Mouse (Mus musculus) retina, postnatal 1 day (tissue): ENCODE measurements around the gene Thra.

Experiments
- DNase-seq: peaks from one replicate; pipeline ENCODE4 v3.0.0-alpha.2; 2012

Gene Thra

GRCm38 (mm10) chr11:98740393-98741050 is at the start of gene Thra:
Gene Thra (plus strand): TSS chr11:98740638.
- DNase-seq = peak; percentile 92

DNA sequence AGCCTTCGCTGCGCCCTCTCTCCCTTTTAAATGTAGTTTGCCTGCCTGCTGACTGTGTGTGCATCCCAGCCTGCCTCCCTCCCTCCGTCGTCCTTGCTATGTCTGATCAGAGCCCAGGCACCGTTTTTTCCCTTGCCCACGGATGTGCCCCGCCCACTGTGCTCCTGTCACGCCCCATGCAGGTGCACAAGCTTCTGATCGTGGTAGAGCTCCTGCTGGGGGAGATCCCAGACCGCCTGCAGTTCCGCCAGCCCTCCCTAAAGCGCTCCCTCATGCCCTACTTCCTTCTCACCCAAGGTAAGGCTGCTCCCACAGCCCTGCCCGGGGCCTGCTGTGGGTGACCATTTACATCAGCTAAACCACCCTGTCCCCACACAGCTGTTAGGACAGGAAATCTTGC is 47.2 kb upstream of the Thra start:
- no peak for DNase-seq

GRCm38 (mm10) chr11:98693746-98694145 is 46.7 kb upstream of the Thra start:
- DNase-seq = no peak

- peak; percentile 25 for DNase-seq
These were observed 46.1 kb upstream of the Thra start for GRCm38 (mm10) chr11:98694301-98694700.

DNA sequence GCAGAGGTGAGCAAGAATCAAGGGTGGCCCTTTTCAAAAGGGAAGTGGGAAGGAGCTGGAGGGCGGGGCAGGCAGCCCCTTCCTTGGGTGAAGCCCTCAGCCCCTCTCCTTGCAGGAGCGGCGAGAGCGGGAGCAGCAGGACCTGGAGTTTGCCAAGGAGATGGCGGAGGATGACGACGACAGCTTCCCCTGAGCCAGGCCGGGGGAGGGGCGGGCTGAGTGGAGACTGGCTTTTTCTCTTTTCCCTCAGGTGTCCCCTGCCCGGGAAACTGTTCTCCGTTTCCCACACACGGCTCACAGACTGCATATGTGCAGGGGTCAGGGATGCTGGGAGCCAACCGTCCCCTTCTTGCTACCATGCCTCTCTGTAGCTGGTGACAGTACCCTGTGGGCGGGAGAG is 45.0 kb upstream of the Thra start:
- no peak for DNase-seq

DNA sequence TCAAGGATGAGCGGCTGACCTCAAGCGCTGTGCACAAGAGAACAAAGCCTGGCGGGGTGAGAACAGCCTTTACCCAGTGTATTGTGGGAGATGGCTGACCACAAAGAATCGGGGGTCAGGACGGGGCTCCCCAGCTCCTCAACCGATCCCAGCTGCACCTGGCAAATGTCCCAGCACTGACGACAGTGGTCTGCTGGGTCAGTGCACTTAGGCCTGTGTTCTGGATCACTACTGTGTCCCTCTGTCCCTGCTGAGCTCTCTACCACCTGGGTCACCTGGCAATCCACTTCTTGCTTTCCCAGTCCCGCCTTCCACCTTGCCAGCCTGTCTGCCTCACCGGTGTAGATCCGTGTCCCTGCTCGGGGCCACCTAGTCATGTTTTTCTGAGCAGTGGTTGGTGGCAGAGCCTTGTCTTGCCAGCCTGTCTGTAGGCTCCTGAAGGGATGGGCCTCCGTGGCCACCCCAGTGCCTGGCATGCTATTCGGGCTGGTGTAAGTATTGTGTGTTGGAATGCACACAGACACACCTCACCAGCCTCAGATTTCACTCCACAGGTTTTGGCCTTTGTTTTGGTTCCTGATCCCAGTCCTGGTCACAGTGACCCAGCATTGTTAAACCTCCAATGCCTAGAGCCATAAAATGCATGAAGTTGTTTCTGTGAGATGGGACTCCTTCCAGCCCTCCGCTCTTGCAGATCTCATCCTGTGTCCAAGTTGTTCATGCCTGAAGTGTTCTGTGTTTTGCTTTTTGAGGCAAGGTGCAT is 43.8 kb upstream of the Thra start:
- DNase-seq = no peak

GRCm38 (mm10) chr11:98697225-98697624 is 43.2 kb upstream of the Thra start:
- no peak for DNase-seq

- no peak for DNase-seq
These were observed 41.4 kb upstream of the Thra start for GRCm38 (mm10) chr11:98698849-98699640.

- DNase-seq = peak; percentile 73
These were observed 40.5 kb upstream of the Thra start for GRCm38 (mm10) chr11:98699911-98700310.

- DNase-seq = no peak
These were observed 39.2 kb upstream of the Thra start, which contains the start of gene Csf3 for GRCm38 (mm10) chr11:98701213-98701670. Gene Csf3 (plus strand): TSS chr11:98701263.

DNA sequence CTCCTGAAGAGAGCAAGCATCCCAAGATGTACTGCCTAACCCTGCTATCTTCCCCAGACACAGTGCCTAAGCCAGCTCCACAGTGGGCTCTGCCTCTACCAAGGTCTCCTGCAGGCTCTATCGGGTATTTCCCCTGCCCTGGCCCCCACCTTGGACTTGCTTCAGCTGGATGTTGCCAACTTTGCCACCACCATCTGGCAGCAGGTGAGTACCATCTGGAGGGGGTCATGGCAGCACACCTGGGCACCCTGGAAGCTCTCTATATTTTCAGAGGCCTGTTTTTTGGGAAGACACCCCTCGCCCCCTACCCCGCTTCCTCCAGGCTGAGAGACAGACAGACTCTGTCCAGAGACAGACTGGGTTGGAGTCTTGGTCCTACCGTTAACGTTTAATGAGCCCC is 38.1 kb upstream of the Thra start:
- DNase-seq = no peak

DNA sequence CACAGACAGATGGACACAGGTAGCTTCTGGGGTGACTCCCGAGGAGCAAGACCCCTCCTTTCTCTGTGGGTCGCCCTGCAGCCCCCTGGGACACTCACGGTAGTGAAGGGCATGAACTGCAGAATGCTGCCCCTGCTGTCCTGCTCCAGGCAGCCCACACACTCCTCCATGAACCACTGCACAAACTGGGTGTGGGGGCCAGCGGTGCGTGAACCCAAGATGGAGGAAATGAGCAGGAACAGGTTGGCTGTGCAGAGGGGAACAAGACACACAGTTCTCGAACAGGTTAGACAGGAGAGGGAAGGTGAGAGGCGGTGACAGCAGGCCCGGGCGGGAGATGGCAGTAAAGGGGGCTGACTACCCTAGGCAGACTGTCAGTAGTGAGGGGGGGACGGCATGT is 35.4 kb upstream of the Thra start:
- no peak for DNase-seq

- no peak for DNase-seq
These were observed 32.8 kb upstream of the Thra start for GRCm38 (mm10) chr11:98707401-98708281.

- no peak for DNase-seq
These were observed 32.0 kb upstream of the Thra start for GRCm38 (mm10) chr11:98708282-98708956.

GRCm38 (mm10) chr11:98709001-98709741 is 31.3 kb upstream of the Thra start:
- no peak for DNase-seq

DNA sequence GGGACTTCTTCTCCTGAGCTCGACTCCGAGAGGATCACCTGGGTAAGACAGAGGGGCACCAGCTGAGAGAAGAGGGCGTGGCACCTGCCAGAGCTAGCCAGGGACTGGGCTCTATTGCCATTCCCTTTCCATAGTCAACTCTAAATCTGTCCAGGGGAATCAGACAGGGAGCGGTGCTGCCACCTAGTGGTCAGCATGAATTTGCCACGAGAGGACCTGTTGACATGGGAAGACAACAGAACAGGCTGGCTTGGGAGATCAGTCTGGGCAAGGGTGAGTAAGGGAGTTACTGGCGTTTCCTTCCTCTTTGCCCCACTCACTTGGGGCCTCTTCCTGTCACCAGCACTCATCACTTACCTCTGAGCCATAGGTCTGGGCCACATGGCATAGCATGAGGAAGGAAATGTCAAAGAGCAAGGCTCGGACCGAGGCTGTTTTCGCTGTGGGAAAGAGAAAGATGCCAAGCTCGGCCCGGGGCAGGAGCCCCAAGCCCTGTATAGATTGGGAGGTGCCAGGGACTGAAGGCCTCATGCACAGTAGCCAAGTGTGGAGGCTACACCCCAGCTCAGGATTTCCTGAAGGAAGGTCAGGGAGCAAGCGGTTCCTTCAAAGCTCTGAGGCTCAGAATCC is 29.9 kb upstream of the Thra start:
- DNase-seq = peak; percentile 90

DNA sequence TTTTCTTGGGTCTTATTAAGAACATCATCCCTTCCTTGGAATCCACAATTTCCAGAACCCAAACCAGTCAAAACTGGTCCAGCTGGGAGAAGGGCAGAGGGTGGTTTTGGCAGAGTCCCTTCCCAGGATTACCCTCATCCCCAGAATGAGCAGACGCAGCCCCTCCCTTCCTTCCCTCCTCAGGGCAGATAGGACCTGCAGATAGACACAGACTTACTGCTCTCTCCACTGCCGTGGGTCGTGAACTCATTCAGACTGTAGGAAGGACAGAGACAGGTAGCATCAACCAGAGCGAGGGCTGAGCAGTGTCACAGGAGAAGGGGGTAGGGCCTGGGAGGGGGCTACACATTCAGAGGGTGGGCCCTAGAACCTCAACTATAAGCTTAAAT is 29.4 kb upstream of the Thra start:
- DNase-seq = no peak

GRCm38 (mm10) chr11:98712009-98712408 is 28.4 kb upstream of the Thra start:
- DNase-seq = peak; percentile 61

DNA sequence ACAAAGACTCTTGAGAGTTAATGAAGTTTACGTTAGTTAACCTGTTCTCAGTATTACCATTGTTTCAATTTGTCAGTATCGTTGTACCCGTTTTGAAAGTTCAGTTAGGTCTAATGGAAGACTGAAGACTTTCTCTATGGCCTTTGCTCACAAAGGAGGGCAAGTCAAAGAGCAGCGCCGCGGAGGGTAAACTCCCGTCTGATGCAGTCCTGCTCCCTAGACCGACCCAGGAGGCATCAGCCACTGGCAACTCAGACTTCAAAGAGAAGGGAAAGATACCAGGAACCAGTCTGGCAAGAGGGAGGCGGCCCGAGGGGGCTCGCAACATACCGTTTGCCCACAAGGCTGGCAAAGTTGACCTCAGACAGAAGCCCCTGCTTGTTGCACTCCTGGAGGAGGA is 26.7 kb upstream of the Thra start:
- DNase-seq = no peak

GRCm38 (mm10) chr11:98715946-98716345 is 24.5 kb upstream of the Thra start:
- no peak for DNase-seq

DNA sequence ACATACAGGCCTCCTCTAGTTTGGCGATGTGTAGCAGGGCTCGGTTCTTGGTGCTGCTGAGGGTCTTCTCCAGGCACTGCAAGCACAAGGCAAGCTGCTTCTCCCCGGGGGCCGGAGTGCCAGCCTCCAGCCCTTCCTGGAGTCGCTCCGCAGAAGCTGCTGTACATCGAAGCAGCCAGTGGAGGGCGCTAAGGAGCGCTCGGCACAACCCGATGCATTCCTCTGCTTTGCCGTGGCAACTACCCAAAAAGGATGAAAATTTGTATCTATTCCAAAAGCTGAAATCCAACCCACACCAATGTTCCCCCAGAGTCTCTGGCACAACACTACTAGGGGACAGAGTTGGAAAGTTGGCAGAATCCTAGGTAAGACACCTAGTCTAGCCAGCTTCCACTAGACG is 22.5 kb upstream of the Thra start:
- peak; percentile 68 for DNase-seq
